Mouse (Mus musculus): Measurements from ENCODE around the gene Pde10a.

GRCm38 (mm10) chr17:8836292-8836691, 311.1 kb downstream of the Pde10a start:
- TF ChIP-seq HCFC1 (IDR thresholded peaks at IDR 0.05; ENCODE audit: borderline replicate concordance, insufficient read depth, low read length) (no peak), CHD2 (IDR thresholded peaks at IDR 0.05; ENCODE audit: low read depth, low read length) (no peak), ZNF384 (IDR thresholded peaks at IDR 0.05; ENCODE audit: low read depth, low read length) (no peak)

Measured in ES-E14 (cell line).